Mouse (Mus musculus) cerebellum, adult 2 months (tissue): ENCODE results near the gene Tssk2.

ENCODE experiments used
- CTCF ChIP-seq: fragments of 200-500 bp; IDR thresholded peaks from 2 replicates; pipeline ENCODE4 v1.5.1; 2011; ENCODE audit warnings: low read depth, mild to moderate bottlenecking, control low read depth, low read length, moderate library complexity, borderline replicate concordance; ENCODE audit not compliant: insufficient read depth
- POLR2A ChIP-seq: fragments of 200-500 bp; IDR thresholded peaks from 2 replicates; pipeline ENCODE4 v1.6.1; 2011; ENCODE audit warnings: low read length, control low read depth, borderline replicate concordance; ENCODE audit not compliant: insufficient read depth

- TF ChIP-seq CTCF, result no peak
- no peak for TF ChIP-seq POLR2A
Observed at GRCm38 (mm10) chr16:17857157-17857556, 41.3 kb upstream of the Tssk2 start.
